Mouse (Mus musculus): ENCODE results near the gene Scaf11. TPM values are rescaled to one million over a fixed set of nuclear protein-coding genes. Genes with fewer than 3 reads are reported as not detected.
A peak's percentile ranks its signal among the peaks of the same experiment; 100 is the strongest.

Scaf11 gene
- polyA plus RNA-seq, 1 experiment from 2014 or later = 35.6 TPM

DNA sequence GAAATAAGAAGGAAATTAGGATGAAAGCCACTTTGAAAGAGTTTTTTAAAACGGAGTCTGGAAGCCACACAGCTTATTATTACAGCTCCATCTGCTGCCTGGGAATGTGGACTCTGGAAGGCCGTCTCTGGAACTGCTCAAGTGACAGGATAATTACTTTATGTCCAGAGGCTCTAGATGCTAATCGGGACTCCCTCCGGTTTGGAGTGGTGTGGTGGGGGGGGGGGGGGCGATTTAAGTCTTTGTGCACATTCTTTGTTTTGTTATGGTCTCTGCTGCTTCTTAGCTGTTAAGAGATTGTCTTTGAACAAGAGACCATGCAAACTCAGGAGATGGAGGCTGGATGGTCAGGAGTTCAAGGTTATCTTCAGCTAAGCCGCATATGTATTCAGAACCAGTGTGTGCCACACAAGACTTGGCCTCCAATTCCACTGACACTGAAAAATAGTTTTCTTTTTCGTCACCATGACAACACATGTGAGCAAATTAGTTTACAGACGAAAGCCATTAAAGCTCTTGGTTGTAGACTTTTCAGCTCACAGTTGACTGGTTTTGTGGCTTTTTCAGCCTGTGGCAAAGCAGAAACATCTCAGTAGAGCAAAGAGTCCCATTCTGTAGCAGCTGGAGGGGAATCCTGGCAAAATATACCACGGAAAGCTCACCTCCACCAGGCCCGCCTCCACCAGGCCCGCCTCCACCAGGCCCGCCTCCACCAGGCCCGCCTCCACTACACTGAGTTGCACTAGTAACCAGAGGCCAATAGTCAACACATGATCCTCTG lies 31.4 kb upstream of the Scaf11 start:
- Histone ChIP-seq H3K4me2 (ENCODE audit: low read depth, low read length) (no peak overlapping the region), H3K9me3 (ENCODE audit: low read length) (peaks cover 6% of the 10 kb centered on the region; the same call in 1 of the 2 replicates), H3K4me1 (ENCODE audit: insufficient read depth) (peaks cover 8% of the 10 kb centered on the region; the same call in 1 of the 2 replicates), H3K36me3 (replicated peaks; ENCODE audit: insufficient read depth, low read length) (no peaks in the 10 kb centered on the region), H3K9ac (replicated peaks) (no peak overlapping the region), H3K27me3 (ENCODE audit: insufficient read depth, low read length) (no peaks in the 10 kb centered on the region), H3K4me3 (ENCODE audit: low read depth, low read length) (no peak overlapping the region), H3K27ac (ENCODE audit: low read depth) (no peak overlapping the region)
- ATAC-seq (peak; percentile 59; the same call in 1 of the 2 replicates), DNase-seq (no peak)
- TF ChIP-seq CTCF (IDR thresholded peaks at IDR 0.05; ENCODE audit: low read depth) (no peak), EP300 (IDR thresholded peaks at IDR 0.05; ENCODE audit: low read depth) (no peak)
- 58% methylated on average over 13 of the region's 13 CpGs for WGBS (ENCODE audit: insufficient replicate concordance)

GRCm38 (mm10) chr15:96491421-96491820 lies 30.8 kb upstream of the Scaf11 start:
- peaks cover 8% of the 10 kb centered on the region; the same call in 1 of the 2 replicates for H3K4me1 ChIP-seq (ENCODE audit: insufficient read depth)
- H3K27ac ChIP-seq (ENCODE audit: low read depth) = no peak overlapping the region
- ATAC-seq = no peak
- 44% methylated on average over 3 of the region's 3 CpGs for WGBS (ENCODE audit: insufficient replicate concordance)
- no peak for DNase-seq
- TF ChIP-seq EP300 (IDR thresholded peaks at IDR 0.05; ENCODE audit: low read depth) (no peak), CTCF (IDR thresholded peaks at IDR 0.05; ENCODE audit: low read depth) (no peak)
- 0 out of 2 replicates have a peak, but pooled peaks cover 3% of the 10 kb centered on the region for H3K9me3 ChIP-seq (ENCODE audit: low read length)
- H3K36me3 ChIP-seq (replicated peaks; ENCODE audit: insufficient read depth, low read length) = no peaks in the 10 kb centered on the region
- H3K9ac ChIP-seq (replicated peaks) = no peak overlapping the region
- H3K4me2 ChIP-seq (ENCODE audit: low read depth, low read length) = no peak overlapping the region
- H3K4me3 ChIP-seq (ENCODE audit: low read depth, low read length) = no peak overlapping the region
- H3K27me3 ChIP-seq (ENCODE audit: insufficient read depth, low read length) = no peaks in the 10 kb centered on the region

DNA sequence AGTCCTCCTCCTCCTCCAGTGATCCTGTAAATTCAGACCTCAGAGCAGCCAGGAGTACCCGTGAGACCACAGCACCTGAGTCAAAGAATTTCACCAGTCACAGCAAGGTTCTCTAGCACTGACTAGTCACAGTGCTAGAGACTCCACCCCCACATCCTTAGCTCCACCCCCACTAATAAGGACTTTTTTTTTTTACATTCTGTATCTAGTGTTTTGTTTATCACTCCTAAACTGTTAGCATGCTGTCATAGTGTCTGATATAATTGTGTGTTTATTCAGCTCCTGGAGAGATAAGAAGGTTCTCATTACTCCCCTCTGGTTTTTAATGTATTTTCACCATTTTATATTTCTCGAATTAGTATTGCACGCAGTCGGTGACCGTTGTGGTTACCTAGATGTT lies 29.5 kb upstream of the Scaf11 start:
- H3K36me3 ChIP-seq (replicated peaks; ENCODE audit: insufficient read depth, low read length) = no peaks in the 10 kb centered on the region
- TF ChIP-seq CTCF (IDR thresholded peaks at IDR 0.05; ENCODE audit: low read depth) (no peak), EP300 (IDR thresholded peaks at IDR 0.05; ENCODE audit: low read depth) (no peak)
- 74% methylated on average over 5 of the region's 5 CpGs for whole genome bisulfite sequencing (ENCODE audit: insufficient replicate concordance)

DNA sequence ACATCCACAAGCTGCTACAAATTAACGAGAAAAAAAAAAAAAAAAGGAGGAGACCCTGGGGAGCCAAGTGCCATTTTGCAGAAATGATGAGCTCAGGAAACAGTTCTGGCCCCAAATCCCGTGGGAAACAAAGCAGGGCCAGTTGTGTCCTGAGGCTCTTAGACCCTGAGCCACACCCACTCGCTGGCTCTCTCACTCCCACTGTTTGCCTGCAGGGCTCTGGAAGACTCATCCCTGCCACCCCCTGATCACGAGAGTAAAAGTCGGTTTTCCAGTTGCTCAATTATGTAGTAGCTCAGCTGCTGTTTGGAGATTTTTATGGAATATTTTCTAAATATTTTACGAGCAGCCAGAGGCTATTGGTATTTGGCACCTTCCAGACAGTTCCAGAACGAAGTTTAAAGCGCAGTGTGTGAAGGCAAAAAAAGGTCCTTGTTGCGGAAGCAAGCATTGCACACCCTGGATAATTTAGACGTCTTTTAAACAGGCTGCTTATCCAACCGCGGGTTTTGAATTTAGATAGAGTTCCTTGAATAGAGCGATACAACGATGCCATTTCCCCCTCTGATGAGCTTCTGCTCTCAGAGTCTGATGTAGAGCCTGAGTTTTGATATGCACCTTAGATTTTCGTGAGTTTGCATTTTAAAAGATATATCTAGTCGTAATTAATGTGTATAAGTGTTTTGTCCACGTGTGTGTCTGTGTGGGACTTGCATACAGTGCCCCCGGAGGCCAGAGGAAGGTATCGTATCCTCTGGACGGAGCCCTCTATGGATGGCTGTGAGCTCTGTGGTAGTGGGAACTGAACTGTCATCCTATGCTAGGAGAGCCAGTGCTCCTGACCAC lies 28.5 kb upstream of the Scaf11 start:
- WGBS (ENCODE audit: insufficient replicate concordance) = 36% methylated on average over 20 of the region's 20 CpGs
- ATAC-seq (peak; percentile 43; the same call in 1 of the 2 replicates), DNase-seq (no peak)
- Histone ChIP-seq H3K9ac (replicated peaks) (no peak overlapping the region), H3K27ac (ENCODE audit: low read depth) (no peak overlapping the region), H3K4me2 (ENCODE audit: low read depth, low read length) (peak overlapping the region; percentile 47), H3K4me3 (ENCODE audit: low read depth, low read length) (no peak overlapping the region), H3K27me3 (ENCODE audit: insufficient read depth, low read length) (no peaks in the 10 kb centered on the region), H3K36me3 (replicated peaks; ENCODE audit: insufficient read depth, low read length) (no peaks in the 10 kb centered on the region), H3K4me1 (ENCODE audit: insufficient read depth) (peaks cover 8% of the 10 kb centered on the region; the same call in 1 of the 2 replicates), H3K9me3 (ENCODE audit: low read length) (no peaks in the 10 kb centered on the region)
- TF ChIP-seq EP300 (IDR thresholded peaks at IDR 0.05; ENCODE audit: low read depth) = no peak
- TF ChIP-seq CTCF (IDR thresholded peaks at IDR 0.05; ENCODE audit: low read depth) = peak; percentile 57

More for the DNA sequence above, 29.5 kb upstream of the Scaf11 start:
- 0 out of 2 replicates have a peak, but pooled peaks cover 1% of the 10 kb centered on the region for H3K9me3 ChIP-seq (ENCODE audit: low read length)
- H3K27ac ChIP-seq (ENCODE audit: low read depth) = no peak overlapping the region
- no peaks in the 10 kb centered on the region for H3K27me3 ChIP-seq (ENCODE audit: insufficient read depth, low read length)
- H3K4me1 ChIP-seq (ENCODE audit: insufficient read depth) = peaks cover 8% of the 10 kb centered on the region; the same call in 1 of the 2 replicates
- no peak overlapping the region for H3K4me2 ChIP-seq (ENCODE audit: low read depth, low read length)
- DNase-seq (no peak), ATAC-seq (no peak)
- no peak overlapping the region for H3K9ac ChIP-seq (replicated peaks)
- H3K4me3 ChIP-seq (ENCODE audit: low read depth, low read length) = no peak overlapping the region

- Histone ChIP-seq H3K4me3 (ENCODE audit: low read depth, low read length) (no peak overlapping the region), H3K36me3 (replicated peaks; ENCODE audit: insufficient read depth, low read length) (no peaks in the 10 kb centered on the region), H3K27ac (ENCODE audit: low read depth) (no peak overlapping the region), H3K9me3 (ENCODE audit: low read length) (no peaks in the 10 kb centered on the region), H3K27me3 (ENCODE audit: insufficient read depth, low read length) (no peaks in the 10 kb centered on the region), H3K9ac (replicated peaks) (no peak overlapping the region), H3K4me2 (ENCODE audit: low read depth, low read length) (no peak overlapping the region), H3K4me1 (ENCODE audit: insufficient read depth) (peaks cover 8% of the 10 kb centered on the region; the same call in 1 of the 2 replicates)
- WGBS (ENCODE audit: insufficient replicate concordance) = 70% methylated on average over 12 of the region's 12 CpGs
- DNase-seq (no peak), ATAC-seq (peak; percentile 82)
- TF ChIP-seq EP300 (IDR thresholded peaks at IDR 0.05; ENCODE audit: low read depth) (no peak), CTCF (IDR thresholded peaks at IDR 0.05; ENCODE audit: low read depth) (no peak)
Observed at GRCm38 (mm10) chr15:96487066-96487698, 26.5 kb upstream of the Scaf11 start.

Measured in liver, postnatal 0 days (tissue).